Mouse (Mus musculus): Measurements from ENCODE around the gene Cpt1b. TPM values are rescaled to one million over a fixed set of nuclear protein-coding genes. Genes with fewer than 3 reads are reported as not detected.

Cpt1b gene
- polyA plus RNA-seq, 1 experiment, result 76.6 TPM

DNA sequence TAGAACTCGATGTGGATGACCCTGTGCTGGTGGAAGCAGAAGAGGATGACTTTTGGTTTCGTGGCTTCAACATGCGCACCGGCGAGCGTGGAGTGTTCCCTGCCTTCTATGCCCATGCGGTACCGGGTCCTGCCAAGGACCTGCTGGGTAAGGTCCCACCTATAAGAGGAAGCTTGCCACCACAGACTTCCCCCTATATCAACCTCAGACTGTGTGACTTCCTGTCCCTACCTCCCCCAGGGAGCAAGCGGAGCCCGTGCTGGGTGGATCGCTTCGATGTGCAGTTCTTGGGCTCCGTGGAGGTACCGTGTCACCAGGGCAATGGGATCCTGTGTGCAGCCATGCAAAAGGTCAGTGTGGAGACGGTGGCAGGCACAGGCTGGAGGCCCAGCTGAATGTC lies 33.3 kb upstream of the Cpt1b start:
- H3K4me1 ChIP-seq (replicated peaks; ENCODE audit: control insufficient read depth, insufficient read depth, low read length), result peaks cover 8% of the 10 kb centered on the region
- H3K36me3 ChIP-seq (ENCODE audit: control insufficient read depth, insufficient read depth, low read length), result no peaks in the 10 kb centered on the region
- no peak overlapping the region for H3K4me3 ChIP-seq (ENCODE audit: control insufficient read depth, insufficient read depth, low read length)
- no peak overlapping the region for H3K27ac ChIP-seq (ENCODE audit: control insufficient read depth, insufficient read depth, low read length)
- DNase-seq, result no peak
- no peak for TF ChIP-seq POLR2A (IDR thresholded peaks at IDR 0.05; ENCODE audit: control insufficient read depth, extremely low read depth, insufficient read depth, low read length, poor library complexity)
- TF ChIP-seq CTCF (IDR thresholded peaks at IDR 0.05; ENCODE audit: borderline replicate concordance, control insufficient read depth, extremely low read depth, insufficient read depth, low read length, poor library complexity), result no peak
- WGBS, result 7% methylated on average over 15 of the region's 15 CpGs
- H3K27me3 ChIP-seq (ENCODE audit: control insufficient read depth, insufficient read depth, low read length), result peaks cover 2% of the 10 kb centered on the region; the same call in 1 of the 2 replicates

DNA sequence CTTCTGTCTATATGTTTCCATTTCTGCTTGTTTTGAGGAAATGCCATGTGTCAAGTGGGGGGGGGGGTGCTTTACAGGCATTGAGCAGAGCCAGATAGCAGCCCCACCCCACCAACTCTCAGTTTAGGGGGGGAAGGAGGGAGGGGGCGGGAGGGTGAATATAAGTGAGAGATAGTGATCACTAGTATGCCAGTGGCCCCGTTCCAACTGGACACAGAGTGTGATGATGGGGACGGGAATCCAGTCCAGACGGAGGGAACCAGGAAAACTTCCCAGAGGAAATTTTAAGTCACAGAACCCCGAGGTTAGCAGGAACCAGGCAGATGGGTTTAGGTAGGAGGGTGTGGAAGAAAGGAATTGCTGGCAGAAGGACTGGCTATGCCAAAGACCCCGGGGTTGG lies 30.0 kb upstream of the Cpt1b start:
- Histone ChIP-seq H3K4me3 (ENCODE audit: control insufficient read depth, insufficient read depth, low read length) (no peak overlapping the region), H3K27me3 (ENCODE audit: control insufficient read depth, insufficient read depth, low read length) (peaks cover 8% of the 10 kb centered on the region; the same call in 1 of the 2 replicates), H3K36me3 (ENCODE audit: control insufficient read depth, insufficient read depth, low read length) (no peaks in the 10 kb centered on the region), H3K27ac (ENCODE audit: control insufficient read depth, insufficient read depth, low read length) (no peak overlapping the region), H3K4me1 (replicated peaks; ENCODE audit: control insufficient read depth, insufficient read depth, low read length) (peaks cover 13% of the 10 kb centered on the region)
- 84% methylated on average over 6 of the region's 6 CpGs for WGBS
- TF ChIP-seq CTCF (IDR thresholded peaks at IDR 0.05; ENCODE audit: borderline replicate concordance, control insufficient read depth, extremely low read depth, insufficient read depth, low read length, poor library complexity), result no peak
- no peak for DNase-seq

DNA sequence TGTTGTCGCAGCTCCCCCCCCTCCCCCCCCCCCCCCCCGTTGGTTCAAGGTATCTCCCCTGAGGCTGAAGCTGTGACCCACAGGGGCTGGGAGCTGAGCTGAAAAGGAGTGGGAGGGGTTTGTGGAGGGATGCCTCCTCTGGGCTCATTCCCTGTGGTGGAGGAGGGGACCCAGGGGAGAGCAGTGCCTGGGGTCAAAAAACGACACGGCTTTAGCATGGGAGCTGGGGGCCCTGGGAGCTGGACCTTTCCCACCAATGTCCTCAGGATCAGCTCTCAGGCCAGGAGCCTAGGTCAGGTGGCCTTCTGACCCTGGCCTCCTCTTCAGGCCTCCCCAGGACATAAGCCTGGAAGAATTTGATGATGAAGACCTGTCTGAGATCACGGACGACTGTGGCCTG lies 29.2 kb upstream of the Cpt1b start:
- Histone ChIP-seq H3K27ac (ENCODE audit: control insufficient read depth, insufficient read depth, low read length) (no peak overlapping the region), H3K36me3 (ENCODE audit: control insufficient read depth, insufficient read depth, low read length) (no peaks in the 10 kb centered on the region), H3K4me3 (ENCODE audit: control insufficient read depth, insufficient read depth, low read length) (no peak overlapping the region), H3K4me1 (replicated peaks; ENCODE audit: control insufficient read depth, insufficient read depth, low read length) (peaks cover 13% of the 10 kb centered on the region), H3K27me3 (ENCODE audit: control insufficient read depth, insufficient read depth, low read length) (peaks cover 8% of the 10 kb centered on the region; the same call in 1 of the 2 replicates)
- no peak for DNase-seq
- WGBS, result 38% methylated on average over 6 of the region's 6 CpGs
- no peak for TF ChIP-seq CTCF (IDR thresholded peaks at IDR 0.05; ENCODE audit: borderline replicate concordance, control insufficient read depth, extremely low read depth, insufficient read depth, low read length, poor library complexity)
- no peak for TF ChIP-seq POLR2A (IDR thresholded peaks at IDR 0.05; ENCODE audit: control insufficient read depth, extremely low read depth, insufficient read depth, low read length, poor library complexity)

DNA sequence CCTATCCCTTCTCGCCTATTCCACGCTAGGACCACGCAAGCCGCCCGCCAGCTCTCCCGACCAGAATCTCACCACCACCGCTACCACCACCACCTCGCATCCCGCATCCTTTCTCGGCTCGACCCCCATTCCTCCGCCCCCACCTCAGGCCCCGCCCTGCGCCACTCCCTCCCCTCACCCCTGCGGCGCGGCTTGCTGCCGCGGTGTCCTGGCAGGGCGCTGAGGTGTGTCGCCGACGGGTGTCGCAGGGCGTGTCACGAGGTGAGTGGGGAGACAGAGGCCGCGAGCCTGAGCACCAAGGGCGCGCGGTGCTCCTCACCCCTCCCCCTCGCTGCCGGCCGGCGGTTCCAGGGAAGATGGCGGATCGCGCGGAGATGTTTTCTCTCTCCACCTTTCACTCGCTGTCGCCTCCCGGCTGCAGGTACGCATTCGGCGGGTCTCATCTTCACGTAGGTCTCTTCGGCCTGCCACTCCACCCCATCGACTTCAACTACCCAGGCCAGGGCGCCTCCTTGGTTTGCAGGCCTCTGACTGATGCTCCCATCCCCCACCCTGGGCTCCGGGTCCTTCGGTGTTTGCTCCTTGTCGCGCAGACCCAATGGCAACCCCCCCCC lies 28.3 kb upstream of the Cpt1b start, which contains the start of gene Mapk8ip2:
TSS of gene Mapk8ip2 (plus strand) at position 49 of the 614 bp plus-strand sequence.
- Histone ChIP-seq H3K36me3 (ENCODE audit: control insufficient read depth, insufficient read depth, low read length) (no peaks in the 10 kb centered on the region), H3K4me3 (ENCODE audit: control insufficient read depth, insufficient read depth, low read length) (no peak within 1 kb of the TSS), H3K4me1 (replicated peaks; ENCODE audit: control insufficient read depth, insufficient read depth, low read length) (peaks cover 11% of the 10 kb centered on the region), H3K27me3 (ENCODE audit: control insufficient read depth, insufficient read depth, low read length) (peaks cover 8% of the 10 kb centered on the region; the same call in 1 of the 2 replicates), H3K27ac (ENCODE audit: control insufficient read depth, insufficient read depth, low read length) (no peak within 1 kb of the TSS)
- TF ChIP-seq POLR2A (IDR thresholded peaks at IDR 0.05; ENCODE audit: control insufficient read depth, extremely low read depth, insufficient read depth, low read length, poor library complexity) (no peak), CTCF (IDR thresholded peaks at IDR 0.05; ENCODE audit: borderline replicate concordance, control insufficient read depth, extremely low read depth, insufficient read depth, low read length, poor library complexity) (no peak)
- 6% methylated on average over 53 of the region's 53 CpGs for WGBS
- no peak for DNase-seq

DNA sequence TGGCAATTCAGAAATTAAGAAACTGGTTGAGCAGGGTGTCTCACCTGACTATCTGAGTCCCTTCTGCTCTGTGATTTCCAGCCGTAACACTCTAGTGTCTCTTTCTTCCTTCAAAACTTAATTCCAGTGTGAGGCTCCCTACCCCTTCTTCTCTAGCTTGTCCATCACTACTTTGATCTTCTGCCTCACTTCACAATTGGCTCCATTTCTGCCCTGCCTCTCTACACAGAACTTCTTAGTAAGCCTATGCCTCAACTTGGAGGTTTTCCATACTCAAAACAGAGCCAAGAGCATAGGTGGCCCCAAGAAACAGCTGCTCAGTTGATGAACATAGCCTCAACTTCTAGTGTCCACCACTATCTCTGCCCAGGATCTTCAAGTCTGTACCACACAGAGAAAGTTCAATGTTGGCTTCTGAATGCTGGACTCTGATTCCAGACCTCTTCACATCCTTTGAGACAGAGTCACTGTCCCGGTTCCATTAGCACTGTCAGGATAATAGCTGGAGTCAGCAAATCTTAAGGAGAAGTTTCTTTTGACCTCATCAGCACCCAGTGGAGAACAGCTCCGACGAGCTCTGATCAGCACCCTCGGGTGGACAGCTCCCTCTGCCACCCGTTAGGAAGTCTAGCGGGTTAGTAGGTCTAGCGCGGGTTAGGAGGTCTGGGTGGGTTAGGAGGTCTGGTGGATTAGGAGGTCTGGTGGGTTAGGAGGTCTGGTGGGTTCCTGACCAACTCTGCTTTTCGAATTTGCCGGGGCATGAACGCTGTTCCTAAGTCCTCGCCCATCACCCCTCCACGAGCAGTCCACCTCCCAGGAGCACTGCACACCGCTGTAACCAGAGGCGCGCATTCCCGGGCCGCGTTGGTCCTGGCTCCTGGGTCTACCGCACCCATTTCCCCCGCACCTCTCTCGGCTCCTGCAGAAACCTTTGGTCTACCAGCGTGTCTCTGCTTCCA lies 27.5 kb upstream of the Cpt1b start:
- Histone ChIP-seq H3K27me3 (ENCODE audit: control insufficient read depth, insufficient read depth, low read length) (peaks cover 8% of the 10 kb centered on the region; the same call in 1 of the 2 replicates), H3K36me3 (ENCODE audit: control insufficient read depth, insufficient read depth, low read length) (no peaks in the 10 kb centered on the region), H3K4me1 (replicated peaks; ENCODE audit: control insufficient read depth, insufficient read depth, low read length) (peaks cover 8% of the 10 kb centered on the region), H3K4me3 (ENCODE audit: control insufficient read depth, insufficient read depth, low read length) (no peak overlapping the region), H3K27ac (ENCODE audit: control insufficient read depth, insufficient read depth, low read length) (no peak overlapping the region)
- 7% methylated on average over 24 of the region's 24 CpGs for WGBS
- no peak for TF ChIP-seq POLR2A (IDR thresholded peaks at IDR 0.05; ENCODE audit: control insufficient read depth, extremely low read depth, insufficient read depth, low read length, poor library complexity)
- no peak for TF ChIP-seq CTCF (IDR thresholded peaks at IDR 0.05; ENCODE audit: borderline replicate concordance, control insufficient read depth, extremely low read depth, insufficient read depth, low read length, poor library complexity)
- peak; percentile 55 for DNase-seq

DNA sequence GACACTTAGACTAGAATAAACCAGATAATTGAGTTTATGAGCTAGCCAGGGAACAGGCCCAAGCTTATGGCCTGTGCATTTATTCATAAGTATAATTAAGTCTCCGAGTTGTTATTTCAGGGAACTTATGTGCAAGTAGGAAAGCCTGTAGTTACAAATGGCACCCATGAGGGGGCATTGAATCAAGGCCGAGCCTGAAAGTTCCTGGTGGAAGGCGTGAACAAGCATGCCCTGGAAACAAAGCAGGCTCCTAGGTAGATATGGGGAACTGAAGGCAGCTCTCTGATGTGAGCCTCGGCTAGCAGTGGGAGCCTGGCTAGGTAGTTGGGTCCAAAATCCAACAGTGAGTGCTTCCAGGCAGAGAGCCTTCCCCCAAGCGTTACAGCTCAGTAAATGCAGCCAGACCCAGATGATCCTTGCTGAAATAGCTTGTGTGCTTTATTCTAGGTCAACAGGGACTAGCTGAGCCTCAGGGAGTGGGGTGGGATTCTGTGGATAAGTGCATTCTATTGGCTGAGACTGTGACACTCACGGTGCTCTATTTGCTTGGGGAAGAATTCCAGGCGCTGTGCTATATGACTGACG lies 16.9 kb upstream of the Cpt1b start:
- 59% methylated on average over 8 of the region's 8 CpGs for WGBS
- H3K4me1 ChIP-seq (replicated peaks; ENCODE audit: control insufficient read depth, insufficient read depth, low read length), result no peaks in the 10 kb centered on the region
- H3K27me3 ChIP-seq (ENCODE audit: control insufficient read depth, insufficient read depth, low read length), result no peaks in the 10 kb centered on the region
- no peak for DNase-seq
- H3K36me3 ChIP-seq (ENCODE audit: control insufficient read depth, insufficient read depth, low read length), result no peaks in the 10 kb centered on the region
- no peak for TF ChIP-seq CTCF (IDR thresholded peaks at IDR 0.05; ENCODE audit: borderline replicate concordance, control insufficient read depth, extremely low read depth, insufficient read depth, low read length, poor library complexity)
- TF ChIP-seq POLR2A (IDR thresholded peaks at IDR 0.05; ENCODE audit: control insufficient read depth, extremely low read depth, insufficient read depth, low read length, poor library complexity), result no peak
- H3K27ac ChIP-seq (ENCODE audit: control insufficient read depth, insufficient read depth, low read length), result no peak overlapping the region
- H3K4me3 ChIP-seq (ENCODE audit: control insufficient read depth, insufficient read depth, low read length), result no peak overlapping the region

Data from thymus, adult 2 months (tissue).